Mouse (Mus musculus) bone marrow macrophage, adult 2 months (primary cell): ENCODE measurements around the gene Trub1.

Experiments used
- CTCF ChIP-seq: IDR thresholded peaks from 2 replicates; pipeline ENCODE4 v1.5.1; 2012; ENCODE audit warnings: low read depth, mild to moderate bottlenecking, low read length, moderate library complexity
- POLR2A ChIP-seq: IDR thresholded peaks from 2 replicates; pipeline ENCODE4 v1.6.1; 2012; ENCODE audit warnings: mild to moderate bottlenecking, low read depth, low read length, borderline replicate concordance

DNA sequence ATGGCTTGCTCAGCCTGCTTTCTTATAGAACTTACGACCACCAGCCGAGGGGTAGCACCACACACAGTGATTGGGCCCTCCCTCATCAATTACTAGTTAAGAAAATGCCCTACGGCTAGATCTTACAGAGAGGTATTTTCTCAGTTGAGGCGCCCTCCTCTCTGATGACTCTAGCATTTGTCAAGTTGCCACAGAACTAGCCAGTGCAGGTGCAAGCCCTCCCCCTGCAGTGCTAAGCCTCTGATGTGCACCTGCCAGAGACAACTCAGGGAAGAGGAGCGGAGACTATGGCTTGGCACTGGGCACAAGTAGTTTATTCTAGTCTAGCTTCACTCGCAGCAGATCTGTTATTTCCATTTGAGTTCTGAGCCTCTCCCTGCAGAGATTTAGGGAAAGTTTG lies 21.2 kb upstream of the Trub1 start:
- TF ChIP-seq CTCF (no peak), POLR2A (no peak)
